Mouse (Mus musculus): ENCODE measurements around the gene Zbtb40. TPM values are rescaled to one million over a fixed set of nuclear protein-coding genes. Genes with fewer than 3 reads are reported as not detected.

Zbtb40 gene
- 4.8 and 6.1 TPM in 2 replicates for total RNA-seq (2023)

GRCm38 (mm10) chr4:137048550-137049032, at the start of gene Zbtb40:
Zbtb40 (minus strand) TSS chr4:137048801.

GRCm38 (mm10) chr4:136956751-136957446, 91.7 kb downstream of the Zbtb40 start, which contains the start of gene Epha8:
Epha8 (minus strand) TSS chr4:136956816.

Other genes with a start within 250 kb of the Zbtb40 start
- gene Ephb2, start 212.8 kb downstream of the Zbtb40 start, total RNA-seq (2023): 0.36 TPM in 1 of 2 replicates, not detected in the other
- not detected in 2 replicates for gene C1qb, start 162.6 kb downstream of the Zbtb40 start, total RNA-seq (2023)
- gene C1qc, start 155.7 kb downstream of the Zbtb40 start, total RNA-seq (2023): not detected in 2 replicates
- 0.63 TPM in 1 of 2 replicates, not detected in the other for gene C1qa, start 150.0 kb downstream of the Zbtb40 start, total RNA-seq (2023)
- gene Epha8, start 92.0 kb downstream of the Zbtb40 start, total RNA-seq (2023): not detected in 2 replicates
- gene Wnt4, start 228.7 kb upstream of the Zbtb40 start, total RNA-seq (2023): 0.09 TPM in 1 of 2 replicates, not detected in the other

Data from neutrophil, adult 65 days (primary cell).